Mouse (Mus musculus): ENCODE measurements around the gene Plekhg1. TPM values are rescaled to one million over a fixed set of nuclear protein-coding genes. Genes with fewer than 3 reads are reported as not detected.

Gene Plekhg1
- polyA plus RNA-seq, 1 experiment from 2014 or later: 19.7 TPM

DNA sequence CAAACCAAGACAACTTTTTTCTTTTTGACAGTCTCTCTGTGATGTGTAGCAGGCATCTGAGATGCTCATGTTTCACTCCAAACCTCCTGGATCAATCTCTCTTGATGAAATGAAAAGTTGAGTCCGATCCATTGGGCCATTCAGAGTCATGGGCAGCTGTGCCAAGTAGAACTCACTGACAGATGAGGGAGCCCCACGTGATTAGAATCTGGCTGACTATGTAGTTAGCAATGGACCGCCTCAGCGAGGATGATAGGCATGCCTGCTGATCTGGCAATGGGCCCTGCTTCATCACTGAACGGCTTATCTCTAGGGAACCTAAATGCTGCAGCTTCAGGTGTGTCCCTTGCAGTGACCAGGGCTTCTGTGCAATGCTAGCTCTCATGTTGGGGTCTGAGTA, 3.7 kb downstream of the Plekhg1 start:
- Histone ChIP-seq H3K4me1 (peaks cover 5% of the 10 kb centered on the region; the same call in 1 of the 2 replicates), H3K4me3 (no peak overlapping the region), H3K27me3 (peaks cover 4% of the 10 kb centered on the region), H3K36me3 (no peaks in the 10 kb centered on the region), H3K9me3 (no peaks in the 10 kb centered on the region), H3K4me2 (replicated peaks) (no peak overlapping the region), H3K27ac (replicated peaks) (no peak overlapping the region), H3K9ac (replicated peaks) (no peak overlapping the region)
- no peak for ATAC-seq (ENCODE audit: low FRiP score, low read depth)
- WGBS: 91% methylated on average over 5 of the region's 5 CpGs

DNA sequence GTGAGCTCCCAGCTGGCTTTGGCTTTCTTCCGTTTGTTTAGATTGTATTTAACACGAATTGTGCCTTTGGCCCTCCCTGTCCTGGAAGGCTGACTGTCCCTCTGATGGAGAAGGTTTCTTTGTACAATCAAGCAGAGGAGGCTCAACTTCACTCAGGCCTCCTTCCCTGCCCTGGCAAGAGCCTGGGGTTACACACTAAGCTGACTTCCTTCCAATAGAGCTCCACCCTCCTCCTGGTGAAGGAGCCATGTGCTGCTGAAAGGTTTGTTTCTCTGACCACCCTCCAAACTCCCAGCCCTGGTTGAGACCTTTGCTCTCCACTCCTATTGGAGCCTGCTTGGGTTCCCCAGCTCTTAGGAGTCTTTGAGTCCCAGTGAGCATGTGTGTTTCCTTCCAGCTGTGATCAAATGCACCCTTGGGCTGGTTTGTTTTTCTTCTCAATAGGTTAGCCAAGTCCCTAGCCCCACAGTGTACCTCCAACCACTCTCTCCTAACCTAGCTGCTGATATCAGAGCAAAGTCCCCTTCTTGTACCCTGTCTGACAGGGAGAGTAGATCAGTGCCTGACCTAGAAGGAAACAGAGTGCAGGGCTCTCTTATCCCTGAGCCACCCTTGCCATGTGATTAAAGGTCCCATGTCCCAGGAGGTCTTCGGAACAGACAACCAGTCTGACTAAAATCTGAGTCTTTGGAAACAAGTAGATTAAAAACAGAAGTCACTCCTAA, 6.8 kb downstream of the Plekhg1 start:
- Histone ChIP-seq H3K4me2 (replicated peaks) (no peak overlapping the region), H3K4me1 (peaks cover 5% of the 10 kb centered on the region; the same call in 1 of the 2 replicates), H3K27me3 (no peaks in the 10 kb centered on the region), H3K9ac (replicated peaks) (no peak overlapping the region), H3K36me3 (no peaks in the 10 kb centered on the region), H3K27ac (replicated peaks) (no peak overlapping the region), H3K4me3 (no peak overlapping the region), H3K9me3 (no peaks in the 10 kb centered on the region)
- 52% methylated on average over 3 of the region's 3 CpGs for WGBS
- no peak for ATAC-seq (ENCODE audit: low FRiP score, low read depth)

DNA sequence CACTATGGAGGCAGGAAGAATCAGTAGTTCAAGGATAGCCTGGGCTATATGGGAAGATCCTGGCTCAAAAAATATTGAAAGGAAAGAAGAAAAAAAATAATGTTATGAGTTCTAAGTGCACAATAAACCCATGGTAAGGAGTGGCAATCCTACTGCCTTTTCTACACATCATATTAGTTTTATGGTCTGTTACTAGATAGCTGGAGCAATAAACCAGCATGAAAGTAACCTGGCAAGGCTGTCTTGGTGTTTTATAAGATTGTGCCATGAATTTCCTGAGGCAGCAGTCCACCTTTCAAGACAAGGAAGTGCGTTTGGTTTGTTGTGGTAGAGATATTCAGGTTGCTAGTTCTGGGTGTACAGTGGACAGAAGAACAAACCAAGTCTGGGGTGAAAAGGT, 9.4 kb downstream of the Plekhg1 start:
- WGBS: 88% methylated on average over 1 of the region's 1 CpGs
- H3K9ac ChIP-seq (replicated peaks): no peak overlapping the region
- no peak overlapping the region for H3K4me3 ChIP-seq
- no peak for ATAC-seq (ENCODE audit: low FRiP score, low read depth)
- no peaks in the 10 kb centered on the region for H3K9me3 ChIP-seq
- H3K27ac ChIP-seq (replicated peaks): no peak overlapping the region
- no peaks in the 10 kb centered on the region for H3K36me3 ChIP-seq
- H3K27me3 ChIP-seq: no peaks in the 10 kb centered on the region
- no peaks in the 10 kb centered on the region for H3K4me1 ChIP-seq
- H3K4me2 ChIP-seq (replicated peaks): no peak overlapping the region

DNA sequence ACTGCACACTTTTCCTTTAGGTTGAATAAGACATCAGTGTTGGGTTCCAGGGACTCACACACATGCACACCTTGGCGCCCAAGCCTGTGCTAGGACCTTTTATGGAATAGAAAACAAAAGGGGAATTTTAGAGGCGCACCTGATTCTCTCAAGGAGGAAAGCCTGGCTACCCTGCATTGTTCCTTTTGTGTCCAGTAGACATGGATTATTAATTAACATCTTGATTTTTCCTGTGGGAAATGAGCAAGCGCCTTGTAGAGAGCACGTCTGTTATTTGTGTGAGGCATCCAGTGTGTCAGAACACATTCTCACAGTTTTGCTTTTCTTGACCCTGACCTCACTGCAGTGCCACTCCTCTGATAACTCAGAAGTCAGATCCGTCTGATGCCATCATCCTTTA, 21.8 kb downstream of the Plekhg1 start:
- Histone ChIP-seq H3K4me3 (no peak overlapping the region), H3K27ac (replicated peaks) (no peak overlapping the region), H3K9me3 (no peaks in the 10 kb centered on the region), H3K9ac (replicated peaks) (no peak overlapping the region), H3K4me2 (replicated peaks) (no peak overlapping the region), H3K36me3 (no peaks in the 10 kb centered on the region), H3K27me3 (no peaks in the 10 kb centered on the region), H3K4me1 (peaks cover 4% of the 10 kb centered on the region)
- ATAC-seq (ENCODE audit: low FRiP score, low read depth): no peak
- WGBS: 71% methylated on average over 5 of the region's 5 CpGs

DNA sequence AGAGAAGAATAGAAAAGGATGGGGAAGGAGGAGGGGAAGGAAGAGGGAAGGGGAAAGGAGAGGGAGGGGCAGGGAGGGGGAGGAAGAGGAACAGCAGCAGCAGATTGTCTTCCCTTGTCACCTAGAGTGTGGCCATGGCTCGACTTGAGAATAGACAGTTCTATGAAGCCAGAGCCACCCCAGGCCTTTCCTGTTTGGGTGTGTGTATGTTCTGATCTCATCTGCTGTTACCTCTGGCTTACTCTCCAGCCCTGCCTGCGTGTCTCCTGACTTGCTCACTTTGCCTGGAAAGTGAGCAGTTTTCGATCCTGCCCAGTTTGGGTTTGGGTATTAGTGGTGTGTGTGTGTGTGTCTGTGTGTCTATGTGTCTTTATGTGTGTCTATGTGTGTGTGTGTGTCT, 23.0 kb downstream of the Plekhg1 start:
- Histone ChIP-seq H3K36me3 (no peaks in the 10 kb centered on the region), H3K9me3 (no peaks in the 10 kb centered on the region), H3K4me3 (no peak overlapping the region), H3K9ac (replicated peaks) (no peak overlapping the region), H3K27ac (replicated peaks) (no peak overlapping the region), H3K4me2 (replicated peaks) (no peak overlapping the region), H3K4me1 (peaks cover 4% of the 10 kb centered on the region), H3K27me3 (no peaks in the 10 kb centered on the region)
- WGBS: 76% methylated on average over 3 of the region's 3 CpGs
- ATAC-seq (ENCODE audit: low FRiP score, low read depth): no peak

DNA sequence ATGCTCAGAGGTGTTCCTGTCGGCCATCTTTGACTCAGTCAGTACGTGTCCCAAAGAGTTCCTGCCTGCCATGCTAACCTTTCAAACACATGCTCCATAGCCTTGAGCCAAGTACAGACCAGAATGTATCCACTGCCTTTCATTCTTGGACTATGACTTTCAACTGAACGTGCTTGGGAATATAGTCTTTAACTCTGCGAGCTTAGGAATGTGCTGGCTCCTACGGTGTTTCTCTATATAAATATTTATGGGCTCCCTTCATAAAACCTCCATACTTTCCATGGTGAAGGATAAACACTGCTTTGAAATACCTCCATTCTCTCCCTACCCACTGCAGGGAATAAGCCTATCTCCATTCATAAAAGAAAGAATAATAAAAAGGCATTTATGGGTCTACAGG, 29.0 kb downstream of the Plekhg1 start:
- 90% methylated on average over 5 of the region's 5 CpGs for WGBS
- no peak overlapping the region for H3K4me2 ChIP-seq (replicated peaks)
- H3K4me1 ChIP-seq: no peaks in the 10 kb centered on the region
- no peaks in the 10 kb centered on the region for H3K27me3 ChIP-seq
- H3K36me3 ChIP-seq: no peaks in the 10 kb centered on the region; the same call in 1 of the 2 replicates
- no peak overlapping the region for H3K27ac ChIP-seq (replicated peaks)
- H3K9ac ChIP-seq (replicated peaks): no peak overlapping the region
- H3K4me3 ChIP-seq: no peak overlapping the region
- no peaks in the 10 kb centered on the region for H3K9me3 ChIP-seq
- ATAC-seq (ENCODE audit: low FRiP score, low read depth): no peak

DNA sequence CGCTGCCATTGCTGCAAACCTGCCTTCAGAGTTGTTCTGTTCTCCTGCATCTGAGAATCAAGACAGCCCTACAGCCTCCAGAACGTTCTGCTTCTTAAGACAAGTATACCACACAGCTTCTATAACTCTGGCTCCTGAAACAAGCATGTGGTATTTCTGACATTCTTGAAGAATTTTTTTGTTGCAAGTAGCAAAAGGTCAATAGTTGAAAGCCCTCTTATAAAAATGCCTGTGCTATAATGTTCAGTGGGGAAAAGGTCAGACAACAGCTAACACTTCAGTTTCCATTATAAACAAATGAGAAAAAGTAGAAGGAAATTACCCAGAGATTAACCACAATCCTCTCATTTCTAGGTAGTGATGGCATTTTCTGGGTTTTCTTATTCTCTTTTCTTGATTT, 34.2 kb downstream of the Plekhg1 start:
- Histone ChIP-seq H3K4me1 (no peaks in the 10 kb centered on the region), H3K27ac (replicated peaks) (no peak overlapping the region), H3K27me3 (no peaks in the 10 kb centered on the region), H3K36me3 (no peaks in the 10 kb centered on the region; the same call in 1 of the 2 replicates), H3K9me3 (no peaks in the 10 kb centered on the region), H3K4me2 (replicated peaks) (no peak overlapping the region), H3K9ac (replicated peaks) (no peak overlapping the region), H3K4me3 (no peak overlapping the region)
- 87% methylated on average over 2 of the region's 2 CpGs for WGBS
- no peak for ATAC-seq (ENCODE audit: low FRiP score, low read depth)

DNA sequence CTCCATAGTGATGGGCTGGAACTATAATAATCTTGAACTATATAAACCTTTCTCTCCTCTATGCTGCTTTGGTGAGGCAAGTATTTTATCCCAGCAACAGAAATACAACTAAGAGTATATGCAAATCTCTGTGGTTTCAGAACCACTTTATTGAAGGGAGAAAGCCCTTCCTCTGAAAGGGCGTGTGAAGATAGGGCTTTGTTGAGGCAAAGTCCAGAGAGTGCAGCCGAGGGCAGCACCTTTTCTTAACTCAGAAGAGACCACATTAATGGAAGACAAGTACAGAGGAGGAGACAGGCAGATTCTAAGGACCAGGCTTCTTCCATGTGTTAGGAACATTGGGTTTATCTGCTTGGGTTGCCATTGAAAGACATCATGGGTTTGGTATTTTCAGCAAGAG, 36.6 kb downstream of the Plekhg1 start:
- no peaks in the 10 kb centered on the region for H3K27me3 ChIP-seq
- no peaks in the 10 kb centered on the region for H3K9me3 ChIP-seq
- H3K27ac ChIP-seq (replicated peaks): no peak overlapping the region
- no peaks in the 10 kb centered on the region; the same call in 1 of the 2 replicates for H3K36me3 ChIP-seq
- no peak overlapping the region for H3K4me3 ChIP-seq
- 93% methylated on average over 2 of the region's 2 CpGs for WGBS
- no peak overlapping the region for H3K9ac ChIP-seq (replicated peaks)
- ATAC-seq (ENCODE audit: low FRiP score, low read depth): no peak
- H3K4me1 ChIP-seq: no peaks in the 10 kb centered on the region
- H3K4me2 ChIP-seq (replicated peaks): no peak overlapping the region

DNA sequence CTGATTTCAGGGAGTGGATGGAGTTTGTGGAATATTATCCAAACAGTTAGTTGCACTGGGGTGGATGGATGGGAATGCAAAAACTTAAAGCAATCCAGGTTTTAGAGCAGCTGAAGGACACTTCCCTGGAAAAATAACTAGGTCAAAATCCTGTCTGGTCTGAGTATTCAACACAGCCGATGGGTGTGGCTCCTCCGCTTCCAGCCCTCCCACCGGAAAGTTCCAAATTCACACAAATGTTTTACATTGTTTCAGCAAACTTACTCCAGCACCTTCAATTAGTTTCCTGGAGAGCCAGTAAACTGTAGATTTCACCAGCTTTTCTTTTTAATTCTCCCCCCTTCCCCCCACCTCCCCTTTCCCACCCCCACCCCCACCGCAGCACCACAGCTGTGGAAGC, 45.2 kb downstream of the Plekhg1 start:
- H3K27ac ChIP-seq (replicated peaks): no peak overlapping the region
- WGBS: 78% methylated on average over 4 of the region's 4 CpGs
- H3K4me3 ChIP-seq: no peak overlapping the region
- no peak overlapping the region for H3K4me2 ChIP-seq (replicated peaks)
- H3K36me3 ChIP-seq: no peaks in the 10 kb centered on the region
- H3K9me3 ChIP-seq: no peaks in the 10 kb centered on the region
- ATAC-seq (ENCODE audit: low FRiP score, low read depth): no peak
- no peaks in the 10 kb centered on the region for H3K27me3 ChIP-seq
- no peak overlapping the region for H3K9ac ChIP-seq (replicated peaks)
- no peaks in the 10 kb centered on the region for H3K4me1 ChIP-seq

DNA sequence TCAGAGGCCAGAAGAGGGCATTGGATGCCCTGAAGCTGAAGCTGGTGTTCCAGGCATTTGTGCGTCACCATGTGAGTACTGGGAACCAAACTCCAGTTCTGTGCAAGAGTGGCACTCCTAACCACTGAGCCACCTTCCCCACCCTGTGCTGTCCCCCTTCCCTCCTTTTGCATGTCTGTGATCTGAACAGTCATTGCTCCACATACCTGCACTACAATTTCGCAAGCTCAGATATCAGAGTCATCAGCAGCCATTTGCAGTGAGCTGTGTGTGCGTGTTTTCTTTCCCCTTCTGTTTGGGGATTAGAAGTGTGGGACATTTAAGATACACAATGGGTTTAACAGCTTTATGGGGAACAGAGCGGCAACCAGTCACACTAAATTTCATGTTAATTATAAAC, 46.4 kb downstream of the Plekhg1 start:
- Histone ChIP-seq H3K27ac (replicated peaks) (no peak overlapping the region), H3K4me2 (replicated peaks) (no peak overlapping the region), H3K27me3 (no peaks in the 10 kb centered on the region), H3K4me3 (no peak overlapping the region), H3K36me3 (no peaks in the 10 kb centered on the region), H3K4me1 (no peaks in the 10 kb centered on the region), H3K9me3 (no peaks in the 10 kb centered on the region), H3K9ac (replicated peaks) (no peak overlapping the region)
- 85% methylated on average over 4 of the region's 4 CpGs for WGBS
- ATAC-seq (ENCODE audit: low FRiP score, low read depth): no peak

DNA sequence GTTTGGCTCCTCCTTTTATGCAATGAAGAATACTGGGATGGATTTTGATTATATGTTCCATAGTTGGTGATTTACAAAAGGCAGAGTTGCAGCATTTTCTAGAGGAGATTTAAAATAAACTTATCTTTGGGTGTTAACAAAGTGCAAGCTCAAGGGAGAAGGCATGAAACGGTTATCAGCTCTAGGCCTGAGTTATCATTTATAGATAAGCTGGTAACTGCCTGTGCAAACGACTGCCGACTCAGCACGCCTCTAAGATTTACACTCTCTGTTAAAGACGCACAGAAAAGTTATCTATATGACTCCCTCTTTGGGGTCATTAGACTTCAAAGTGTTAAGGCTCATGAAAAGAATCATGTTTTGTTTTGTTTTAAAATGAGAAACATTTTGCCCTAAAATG, 46.8 kb downstream of the Plekhg1 start:
- Histone ChIP-seq H3K9ac (replicated peaks) (no peak overlapping the region), H3K4me3 (no peak overlapping the region), H3K9me3 (no peaks in the 10 kb centered on the region), H3K36me3 (no peaks in the 10 kb centered on the region), H3K27ac (replicated peaks) (no peak overlapping the region), H3K4me2 (replicated peaks) (no peak overlapping the region), H3K27me3 (no peaks in the 10 kb centered on the region), H3K4me1 (no peaks in the 10 kb centered on the region)
- WGBS: 83% methylated on average over 5 of the region's 5 CpGs
- no peak for ATAC-seq (ENCODE audit: low FRiP score, low read depth)

DNA sequence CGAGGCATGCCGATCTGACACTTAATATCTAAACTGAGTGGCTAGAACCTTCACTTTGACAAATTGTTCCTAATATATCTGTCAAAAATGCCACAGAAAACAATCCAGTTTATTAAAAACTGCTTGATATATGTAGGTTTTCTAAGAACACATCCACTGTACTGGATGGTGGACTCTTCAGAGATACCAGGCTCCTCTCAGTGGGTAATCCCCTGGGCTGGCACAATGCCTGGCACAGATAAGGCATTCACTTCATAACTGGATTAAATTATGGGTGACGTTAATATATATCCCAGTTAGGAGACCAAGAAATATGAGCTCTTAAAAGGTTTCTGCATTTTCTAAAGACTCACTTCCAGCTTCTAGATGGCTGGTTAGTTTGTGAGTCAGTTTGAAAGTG, 53.7 kb downstream of the Plekhg1 start:
- H3K9me3 ChIP-seq: no peaks in the 10 kb centered on the region
- H3K27ac ChIP-seq (replicated peaks): no peak overlapping the region
- H3K4me3 ChIP-seq: no peak overlapping the region
- no peaks in the 10 kb centered on the region for H3K27me3 ChIP-seq
- H3K4me2 ChIP-seq (replicated peaks): no peak overlapping the region
- H3K36me3 ChIP-seq: no peaks in the 10 kb centered on the region
- H3K4me1 ChIP-seq: no peaks in the 10 kb centered on the region
- 80% methylated on average over 3 of the region's 3 CpGs for WGBS
- H3K9ac ChIP-seq (replicated peaks): no peak overlapping the region
- no peak for ATAC-seq (ENCODE audit: low FRiP score, low read depth)

DNA sequence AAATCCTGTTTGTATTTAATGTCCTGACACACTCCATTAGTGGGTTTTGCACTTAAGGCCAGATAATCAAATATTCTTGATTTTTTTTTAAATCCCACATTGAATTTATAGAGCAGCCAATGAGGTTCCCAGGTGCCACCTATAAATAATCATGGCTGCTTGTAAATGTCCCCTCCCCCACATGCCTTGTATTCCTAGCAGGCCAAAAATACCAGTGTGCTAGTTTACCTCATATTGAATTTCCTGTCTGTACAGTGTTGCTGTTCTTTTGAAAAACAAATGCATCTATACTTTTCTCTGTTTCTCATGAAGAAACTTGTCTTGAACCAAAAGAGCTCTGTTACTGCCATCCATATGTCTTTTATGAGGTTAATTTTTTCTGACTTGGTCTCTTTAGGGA, 59.3 kb downstream of the Plekhg1 start:
- H3K27me3 ChIP-seq: no peaks in the 10 kb centered on the region
- no peak overlapping the region for H3K9ac ChIP-seq (replicated peaks)
- H3K9me3 ChIP-seq: no peaks in the 10 kb centered on the region
- no peak overlapping the region for H3K4me3 ChIP-seq
- no peak overlapping the region for H3K4me2 ChIP-seq (replicated peaks)
- no peaks in the 10 kb centered on the region for H3K36me3 ChIP-seq
- ATAC-seq (ENCODE audit: low FRiP score, low read depth): no peak
- no peaks in the 10 kb centered on the region for H3K4me1 ChIP-seq
- H3K27ac ChIP-seq (replicated peaks): no peak overlapping the region
